Mouse (Mus musculus): ENCODE results near the gene Becn1. TPM values are rescaled to one million over a fixed set of nuclear protein-coding genes. Genes with fewer than 3 reads are reported as not detected.

Becn1 gene
- total and polyA plus RNA-seq, 3 experiments, result 36.1 to 86.5 (median 86.3) TPM

DNA sequence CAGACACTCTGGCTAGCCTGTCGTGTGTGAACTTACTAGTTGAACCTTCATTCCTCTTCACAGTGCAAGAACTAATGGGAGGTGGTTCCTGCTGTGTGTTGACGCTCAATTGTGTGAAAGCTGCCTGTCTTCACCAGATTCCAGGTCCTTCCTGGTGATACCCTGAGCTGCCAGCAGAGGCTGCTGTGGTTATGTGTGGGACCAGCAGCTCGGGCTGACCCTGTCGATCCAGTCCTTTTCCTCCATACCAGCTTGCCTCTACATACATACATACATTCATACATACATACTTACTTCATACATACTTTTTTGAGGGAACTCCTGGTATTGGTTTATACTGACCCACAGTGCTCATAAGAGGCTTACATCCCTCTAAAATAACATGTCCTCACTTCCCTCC is 21.5 kb upstream of the Becn1 start:
- WGBS, result 7% methylated on average over 4 of the region's 4 CpGs
- no peak overlapping the region for H3K27ac ChIP-seq
- H3K9ac ChIP-seq (ENCODE audit: low read depth, low read length), result no peak overlapping the region
- H3K27me3 ChIP-seq (ENCODE audit: control insufficient read depth, insufficient read depth, low read length), result no peaks in the 10 kb centered on the region
- no peak overlapping the region for H3K4me3 ChIP-seq
- H3K36me3 ChIP-seq (ENCODE audit: control insufficient read depth, insufficient read depth, low read length), result no peaks in the 10 kb centered on the region
- intact Hi-C loops (cut with DNase I), result loop anchor here (1.0 to 10.0 kb wide), 2 partner anchors 72 to 231 kb away; partner anchors contain the start of genes Brca1 and Nbr1
- H3K4me1 ChIP-seq (ENCODE audit: control insufficient read depth, insufficient read depth, low read length), result no peaks in the 10 kb centered on the region; the same call in 1 of the 2 replicates
- no peaks in the 10 kb centered on the region for H3K79me2 ChIP-seq (replicated peaks; ENCODE audit: control insufficient read depth, insufficient read depth, low read length)
- peak; percentile 99 for TF ChIP-seq CTCF (IDR thresholded peaks at IDR 0.05)
- TF ChIP-seq EP300 (IDR thresholded peaks at IDR 0.05; ENCODE audit: insufficient read depth, low read depth, low read length), result peak; percentile 91; the same call in 1 of the 2 replicates
- no peak for TF ChIP-seq POLR2A (IDR thresholded peaks at IDR 0.05; ENCODE audit: insufficient read depth, low read depth, low read length)
- DNase-seq, result peak; percentile 67 to 83

DNA sequence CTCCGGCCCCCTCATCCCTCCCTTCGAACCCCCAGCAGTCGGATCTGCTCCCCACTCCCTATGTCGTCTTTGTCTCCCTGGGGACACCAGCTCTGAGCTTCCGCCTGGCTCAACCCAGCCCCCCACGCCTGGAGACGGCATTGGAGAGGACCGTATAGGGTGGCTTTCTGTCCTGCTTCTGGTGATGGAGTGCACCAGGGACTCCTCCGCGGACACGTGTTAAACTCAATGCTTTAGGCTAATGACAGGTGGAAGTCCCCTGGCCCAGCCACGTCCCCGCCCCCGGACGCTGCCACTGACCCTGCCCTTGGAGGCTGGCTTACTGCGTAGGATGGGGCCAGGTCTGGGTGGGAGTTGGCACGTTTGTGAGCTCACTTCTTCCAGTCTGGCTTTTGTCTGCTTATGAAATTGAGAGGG is 14.4 kb upstream of the Becn1 start:
- no peak for DNase-seq
- WGBS, result under 1% methylated on average over 17 of the region's 17 CpGs

DNA sequence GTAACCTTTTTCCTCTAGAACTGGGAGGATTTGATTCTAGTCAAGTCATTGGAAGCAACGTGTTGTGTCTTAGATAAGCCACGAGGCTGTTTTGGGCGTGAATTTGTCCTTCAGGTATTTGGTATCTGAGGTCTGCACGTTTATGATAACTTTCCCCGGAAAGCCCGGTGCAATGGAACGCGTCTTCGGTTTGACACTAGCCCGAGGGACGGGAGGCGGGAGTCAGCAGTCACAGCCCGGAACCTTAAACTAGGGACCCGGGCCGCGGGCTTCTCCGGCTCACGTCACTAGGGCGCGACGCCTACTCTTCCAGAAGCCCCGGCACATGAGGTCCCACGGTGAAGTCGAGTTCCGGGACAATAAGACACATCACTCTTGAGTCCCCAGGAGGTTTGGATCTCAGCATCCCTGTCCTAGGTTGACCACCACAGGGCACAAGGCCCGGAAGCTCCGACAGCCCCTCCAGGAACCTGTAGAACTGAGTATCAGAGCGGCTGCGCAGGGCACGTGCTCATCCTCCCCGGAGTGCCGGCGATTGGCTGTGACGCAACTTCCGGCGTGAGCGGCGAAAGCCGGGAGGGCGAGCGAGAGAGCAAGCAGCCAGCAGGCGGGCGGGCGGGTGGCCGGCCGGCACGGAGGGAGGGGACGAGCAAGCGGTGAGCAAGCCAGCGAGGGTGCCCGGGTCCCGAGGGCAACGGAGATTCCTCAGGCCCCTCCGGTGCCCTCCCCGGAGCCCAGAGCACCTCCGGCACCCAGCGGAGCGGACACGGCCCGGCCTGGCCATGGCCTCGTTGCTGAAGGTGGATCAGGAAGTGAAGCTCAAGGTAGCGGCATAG is 13.8 kb upstream of the Becn1 start, which contains the start of gene Psme3:
TSS of gene Psme3 (plus strand) at position 549 of the 836 bp plus-strand sequence.
- Histone ChIP-seq H3K4me1 (ENCODE audit: control insufficient read depth, insufficient read depth, low read length) (0 out of 2 replicates have a peak, but pooled peaks cover 1% of the 10 kb centered on the region), H3K4me3 (peak within 1 kb of the TSS; percentile 100), H3K79me2 (replicated peaks; ENCODE audit: control insufficient read depth, insufficient read depth, low read length) (peaks cover 5% of the 10 kb centered on the region), H3K27ac (peak within 1 kb of the TSS; percentile 89), H3K9ac (ENCODE audit: low read depth, low read length) (peak within 1 kb of the TSS; percentile 88), H3K27me3 (ENCODE audit: control insufficient read depth, insufficient read depth, low read length) (no peaks in the 10 kb centered on the region), H3K36me3 (ENCODE audit: control insufficient read depth, insufficient read depth, low read length) (no peaks in the 10 kb centered on the region)
- under 1% methylated on average over 62 of the region's 62 CpGs for WGBS
- intact Hi-C loops (cut with DNase I), result no loop called here
- peak; percentile 95 for DNase-seq
- TF ChIP-seq CTCF (IDR thresholded peaks at IDR 0.05) (peak; percentile 32), POLR2A (IDR thresholded peaks at IDR 0.05; ENCODE audit: insufficient read depth, low read depth, low read length) (peak; percentile 63), EP300 (IDR thresholded peaks at IDR 0.05; ENCODE audit: insufficient read depth, low read depth, low read length) (peak; percentile 54; the same call in 1 of the 2 replicates)

More for the DNA sequence above, 14.4 kb upstream of the Becn1 start:
- TF ChIP-seq POLR2A (IDR thresholded peaks at IDR 0.05; ENCODE audit: insufficient read depth, low read depth, low read length) (no peak), EP300 (IDR thresholded peaks at IDR 0.05; ENCODE audit: insufficient read depth, low read depth, low read length) (no peak), CTCF (IDR thresholded peaks at IDR 0.05) (no peak)
- Histone ChIP-seq H3K36me3 (ENCODE audit: control insufficient read depth, insufficient read depth, low read length) (no peaks in the 10 kb centered on the region), H3K27ac (peak overlapping the region; percentile 89), H3K9ac (ENCODE audit: low read depth, low read length) (peak overlapping the region; percentile 88), H3K27me3 (ENCODE audit: control insufficient read depth, insufficient read depth, low read length) (no peaks in the 10 kb centered on the region), H3K4me1 (ENCODE audit: control insufficient read depth, insufficient read depth, low read length) (0 out of 2 replicates have a peak, but pooled peaks cover 1% of the 10 kb centered on the region), H3K79me2 (replicated peaks; ENCODE audit: control insufficient read depth, insufficient read depth, low read length) (peaks cover 5% of the 10 kb centered on the region), H3K4me3 (peak overlapping the region; percentile 100)
- intact Hi-C loops (cut with DNase I), result no loop called here

DNA sequence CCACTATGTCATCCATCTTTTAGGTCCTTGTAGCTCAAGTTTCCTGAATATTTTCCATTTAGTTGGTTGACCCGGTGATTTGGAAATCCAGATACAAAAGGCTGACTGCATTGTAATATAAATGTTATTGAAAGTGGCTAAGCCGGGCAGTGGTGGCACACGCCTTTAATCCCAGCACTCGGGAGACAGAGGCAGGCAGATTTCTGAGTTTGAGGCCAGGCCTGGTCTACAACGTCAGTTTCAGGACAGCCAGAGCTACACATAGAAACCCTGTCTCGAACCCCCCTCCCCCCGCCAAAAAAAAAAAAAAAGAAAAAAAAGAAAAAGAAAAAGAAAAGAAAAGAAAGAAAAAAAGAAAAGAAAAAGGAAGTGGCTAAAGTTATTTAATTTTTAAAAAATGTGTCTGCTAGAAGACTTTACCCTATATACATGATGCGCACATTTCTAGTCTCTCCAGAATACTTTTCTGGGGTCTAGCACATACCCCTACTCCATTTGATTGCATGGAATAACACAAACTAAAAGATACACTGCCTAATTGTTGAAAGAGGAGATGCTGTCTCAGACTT is 13.1 kb upstream of the Becn1 start:
- no peak overlapping the region; the same call in 1 of the 2 replicates for H3K9ac ChIP-seq (ENCODE audit: low read depth, low read length)
- TF ChIP-seq EP300 (IDR thresholded peaks at IDR 0.05; ENCODE audit: insufficient read depth, low read depth, low read length) (no peak), CTCF (IDR thresholded peaks at IDR 0.05) (no peak), POLR2A (IDR thresholded peaks at IDR 0.05; ENCODE audit: insufficient read depth, low read depth, low read length) (no peak)
- peaks cover 5% of the 10 kb centered on the region for H3K79me2 ChIP-seq (replicated peaks; ENCODE audit: control insufficient read depth, insufficient read depth, low read length)
- H3K36me3 ChIP-seq (ENCODE audit: control insufficient read depth, insufficient read depth, low read length), result no peaks in the 10 kb centered on the region
- intact Hi-C loops (cut with DNase I), result no loop called here
- peak overlapping the region; percentile 100 for H3K4me3 ChIP-seq
- H3K4me1 ChIP-seq (ENCODE audit: control insufficient read depth, insufficient read depth, low read length), result 0 out of 2 replicates have a peak, but pooled peaks cover 1% of the 10 kb centered on the region
- no peak for DNase-seq
- H3K27me3 ChIP-seq (ENCODE audit: control insufficient read depth, insufficient read depth, low read length), result no peaks in the 10 kb centered on the region
- WGBS, result 82% methylated on average over 8 of the region's 8 CpGs
- H3K27ac ChIP-seq, result peak overlapping the region; percentile 89

DNA sequence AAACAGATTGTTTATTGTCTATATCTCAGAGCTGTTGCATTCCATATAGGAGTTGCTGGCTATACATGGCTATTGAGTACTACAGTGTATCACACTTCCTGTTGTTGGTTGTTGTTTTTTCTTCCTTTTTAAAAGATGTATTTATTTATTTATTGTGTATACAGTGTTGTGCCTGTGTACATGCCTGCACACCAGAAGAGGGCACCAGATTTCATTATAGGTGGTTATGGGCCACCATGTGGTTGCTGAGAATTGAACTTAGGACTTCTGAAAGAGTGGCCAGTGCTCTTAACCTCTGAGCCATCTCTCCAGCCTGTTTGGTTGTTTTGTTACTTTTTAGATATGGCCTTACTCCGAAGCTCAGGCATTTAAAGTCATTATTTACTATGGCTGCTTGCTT is 12.5 kb upstream of the Becn1 start:
- Histone ChIP-seq H3K9ac (ENCODE audit: low read depth, low read length) (no peak overlapping the region), H3K27ac (no peak overlapping the region), H3K79me2 (replicated peaks; ENCODE audit: control insufficient read depth, insufficient read depth, low read length) (peaks cover 5% of the 10 kb centered on the region), H3K36me3 (ENCODE audit: control insufficient read depth, insufficient read depth, low read length) (no peaks in the 10 kb centered on the region), H3K4me1 (ENCODE audit: control insufficient read depth, insufficient read depth, low read length) (0 out of 2 replicates have a peak, but pooled peaks cover 1% of the 10 kb centered on the region), H3K4me3 (no peak overlapping the region), H3K27me3 (ENCODE audit: control insufficient read depth, insufficient read depth, low read length) (no peaks in the 10 kb centered on the region)
- TF ChIP-seq POLR2A (IDR thresholded peaks at IDR 0.05; ENCODE audit: insufficient read depth, low read depth, low read length), result no peak
- TF ChIP-seq CTCF (IDR thresholded peaks at IDR 0.05), result peak; percentile 19
- intact Hi-C loops (cut with DNase I), result no loop called here
- WGBS, result 97% methylated on average over 1 of the region's 1 CpGs
- no peak for DNase-seq

All from heart, adult 2 months (tissue).